Mouse (Mus musculus) olfactory bulb, adult 2 months (tissue): Measurements from ENCODE around the gene Mlec. TPM values are rescaled to one million over a fixed set of nuclear protein-coding genes. Genes with fewer than 3 reads are reported as not detected.
"Not testable (repeated sequence)": the region's sequence is repeated elsewhere in the genome, so short reads cannot be mapped to it uniquely, and the experiment has no call there.

ENCODE experiments used
- H3K27ac ChIP-seq: fragments of 200-500 bp; 2 replicates; pipeline ENCODE4 v1.5.1; 2012; ENCODE audit warnings: low read depth, low read length; ENCODE audit not compliant: insufficient read depth
- H3K4me1 ChIP-seq: fragments of 200-500 bp; 2 replicates; pipeline ENCODE4 v1.6.1; 2012; ENCODE audit warnings: low read length; ENCODE audit not compliant: control insufficient read depth, insufficient read depth
- H3K4me3 ChIP-seq: fragments of 200-500 bp; 2 replicates; pipeline ENCODE4 v1.5.1; 2012; ENCODE audit warnings: mild to moderate bottlenecking, low read depth, low read length, moderate library complexity; ENCODE audit not compliant: insufficient read depth
- CTCF ChIP-seq: fragments of 200-500 bp; IDR thresholded peaks from 2 replicates; pipeline ENCODE4 v1.5.1; 2012; ENCODE audit warnings: low read depth, mild to moderate bottlenecking, low read length, moderate library complexity; ENCODE audit not compliant: insufficient read depth
- POLR2A ChIP-seq: fragments of 200-500 bp; IDR thresholded peaks from 2 replicates; pipeline ENCODE4 v1.6.1; 2012; ENCODE audit warnings: mild to moderate bottlenecking, low read depth, low read length, moderate library complexity; ENCODE audit not compliant: insufficient read depth
- WGBS: fragments of 180-500 bp; shearing (Covaris S2); methylation state at CpG from one replicate; pipeline ENCODE4 v1.1.7; 2018; 5-methylcytosine and 5-hydroxymethylcytosine counted together
- polyA plus RNA-seq: library from polyadenylated mRNA; stranded (reverse); fragments of >200 nt; gene quantifications from 2 replicates; pipeline ENCODE4 v1.2.4, GENCODE M21; 2012; ENCODE audit warnings: low replicate concordance; ENCODE audit not compliant: missing spikeins, insufficient read depth, insufficient read length

Gene Mlec
- polyA plus RNA-seq, 1 experiment = not detected

DNA sequence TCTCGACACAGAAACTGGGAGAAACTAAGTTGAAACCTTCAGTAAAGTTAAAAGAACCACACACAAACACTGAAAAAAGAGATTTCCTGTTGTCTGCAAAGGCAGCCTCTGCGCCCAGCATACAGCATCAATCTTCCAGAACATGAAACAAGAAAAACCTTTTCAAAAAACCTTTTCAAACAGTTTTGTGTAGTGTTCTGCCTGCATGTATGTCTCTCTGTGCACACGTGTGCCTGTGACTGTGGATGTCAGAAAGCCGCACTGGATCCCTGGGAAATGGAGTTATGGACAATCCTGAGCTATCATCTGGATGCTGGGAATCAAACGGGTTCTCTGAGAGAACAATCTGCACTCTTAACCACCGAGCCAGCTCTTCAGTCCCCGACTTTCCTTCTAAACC is 1.6 kb downstream of the Mlec start:
- no peak overlapping the region for H3K4me3 ChIP-seq
- H3K4me1 ChIP-seq = peaks cover 34% of the 10 kb centered on the region
- WGBS = 51% methylated on average over 7 of the region's 7 CpGs
- no peak for TF ChIP-seq POLR2A
- TF ChIP-seq CTCF = no peak
- H3K27ac ChIP-seq = no peak overlapping the region

DNA sequence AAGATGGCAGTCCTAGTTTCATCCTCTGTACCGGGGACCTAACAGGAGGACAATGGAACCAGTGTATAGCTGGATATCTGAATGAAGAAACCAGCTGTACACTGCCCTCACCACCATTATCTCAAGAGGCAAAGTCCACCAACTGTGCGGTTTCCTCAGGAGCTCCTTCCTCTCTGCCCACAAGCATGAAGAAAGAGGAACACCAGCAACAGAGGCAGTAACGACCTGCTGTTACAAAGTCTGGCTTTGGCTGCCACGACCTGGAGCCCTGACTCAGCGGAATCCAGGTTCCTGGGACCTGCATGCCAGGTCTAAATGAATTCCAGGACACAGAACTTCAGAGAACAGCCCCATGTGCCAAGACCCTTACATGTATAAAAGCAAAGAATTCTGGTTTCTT is 2.1 kb downstream of the Mlec start:
- TF ChIP-seq POLR2A (no peak), CTCF (no peak)
- 29% methylated on average over 5 of the region's 5 CpGs for WGBS
- peaks cover 30% of the 10 kb centered on the region for H3K4me1 ChIP-seq
- H3K27ac ChIP-seq = no peak overlapping the region
- H3K4me3 ChIP-seq = no peak overlapping the region

DNA sequence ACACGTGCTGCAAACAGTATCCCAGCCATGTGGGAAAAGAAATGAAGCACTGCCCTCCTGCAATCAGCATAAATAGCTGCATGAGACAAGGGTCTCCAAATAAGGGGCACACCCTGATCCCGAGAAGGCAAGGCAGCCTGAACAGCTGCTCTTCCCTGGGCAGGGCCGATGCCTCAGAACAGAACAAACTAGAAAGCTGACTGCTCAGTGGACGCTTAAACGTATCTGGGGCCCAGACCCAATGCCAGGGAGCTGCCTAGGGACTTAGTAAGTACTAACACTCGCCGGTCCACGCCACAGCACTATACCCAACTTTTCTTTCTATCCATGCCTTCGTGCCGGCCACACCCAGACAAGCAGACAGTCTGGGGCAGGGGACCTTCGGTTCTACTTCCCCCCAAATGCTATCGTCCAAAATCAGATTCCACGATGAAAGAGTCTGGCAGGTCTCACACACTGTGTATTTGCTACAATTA is 2.8 kb downstream of the Mlec start:
- Histone ChIP-seq H3K4me1 (peaks cover 26% of the 10 kb centered on the region), H3K27ac (no peak overlapping the region), H3K4me3 (no peak overlapping the region)
- no peak for TF ChIP-seq POLR2A
- no peak for TF ChIP-seq CTCF
- 57% methylated on average over 13 of the region's 13 CpGs for WGBS

DNA sequence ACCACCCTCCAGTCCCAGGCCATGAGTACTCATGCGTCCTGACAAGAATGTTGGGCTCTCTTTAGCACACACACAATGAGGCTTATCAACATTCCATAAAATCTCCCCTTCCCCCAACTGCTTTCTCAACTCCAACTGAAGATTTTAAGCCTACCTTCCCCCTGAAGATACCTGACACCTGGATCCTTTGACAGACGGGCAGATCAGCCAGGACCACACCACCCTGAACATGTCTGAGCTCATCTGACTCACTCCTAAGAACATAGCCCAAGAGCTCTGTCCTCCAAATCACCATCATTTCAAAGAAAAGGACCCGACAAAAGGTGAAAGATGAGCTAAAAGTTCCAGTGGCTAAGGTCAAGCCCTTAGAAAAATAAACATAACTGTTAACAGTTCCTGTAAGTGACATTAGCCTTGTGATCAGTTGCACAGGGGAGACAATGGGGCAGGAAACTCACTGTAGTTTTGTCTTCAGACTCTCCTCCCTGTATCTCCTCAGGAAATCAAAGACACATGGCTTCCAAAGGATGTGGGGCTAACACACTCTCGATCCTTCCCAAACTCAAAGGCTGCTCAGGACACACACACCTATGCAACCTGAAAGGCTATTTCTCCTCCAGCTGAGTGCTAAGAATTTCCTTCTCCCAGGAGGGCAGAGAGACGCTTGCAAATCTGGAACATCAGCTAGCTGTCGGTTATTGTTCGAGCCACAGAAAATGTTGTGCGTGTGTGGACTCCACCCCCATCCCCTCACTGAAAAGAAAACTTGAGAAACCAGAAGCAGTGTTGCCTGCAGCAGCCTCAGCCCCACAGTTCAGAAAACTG is 5.6 kb downstream of the Mlec start:
- no peak for TF ChIP-seq CTCF
- no peak for TF ChIP-seq POLR2A
- Histone ChIP-seq H3K4me1 (peaks cover 18% of the 10 kb centered on the region), H3K27ac (no peak overlapping the region), H3K4me3 (no peak overlapping the region)
- WGBS = 63% methylated on average over 8 of the region's 8 CpGs

DNA sequence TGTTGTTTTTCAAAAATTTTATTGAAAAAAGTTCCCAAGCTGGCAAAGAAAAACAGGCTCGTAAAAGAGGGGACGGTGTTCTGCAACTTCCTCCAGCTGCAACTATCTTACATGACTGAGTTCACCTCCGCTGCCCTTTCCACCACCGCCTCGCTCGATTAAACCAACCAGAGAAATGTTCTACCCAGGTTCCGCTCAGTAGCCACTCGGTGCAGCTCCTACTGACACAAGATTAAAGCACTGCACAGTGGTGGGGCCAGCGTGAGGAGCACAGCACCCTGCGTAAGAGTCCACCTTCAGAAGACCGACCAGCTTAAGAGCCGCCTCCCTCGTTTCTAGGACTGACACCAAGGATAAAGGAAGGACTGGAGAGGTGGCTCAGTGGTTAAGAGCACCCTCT is 6.5 kb downstream of the Mlec start:
- Histone ChIP-seq H3K4me3 (no peak overlapping the region), H3K4me1 (peaks cover 13% of the 10 kb centered on the region), H3K27ac (no peak overlapping the region)
- no peak for TF ChIP-seq CTCF
- TF ChIP-seq POLR2A = no peak
- WGBS = 83% methylated on average over 13 of the region's 13 CpGs

DNA sequence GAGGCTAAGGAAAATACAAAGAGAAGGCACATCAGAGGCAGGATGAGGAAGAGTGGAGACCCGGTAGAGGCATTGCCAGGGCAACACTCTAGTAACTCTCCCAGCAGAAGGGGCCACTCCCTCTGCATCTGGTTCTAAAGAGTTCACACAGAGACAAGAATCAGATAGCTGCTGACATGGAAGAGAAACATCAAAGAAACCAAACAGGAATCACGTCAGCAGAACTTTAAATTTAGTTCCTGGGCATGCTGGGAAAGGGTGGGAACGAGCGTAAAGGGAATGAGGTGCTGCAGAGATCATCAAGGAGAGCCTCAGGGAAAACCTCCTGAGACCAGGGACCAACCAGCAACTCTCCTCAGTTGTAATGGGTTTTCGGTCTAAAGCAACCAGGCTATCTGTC is 7.0 kb downstream of the Mlec start:
- Histone ChIP-seq H3K27ac (no peak overlapping the region), H3K4me1 (peaks cover 14% of the 10 kb centered on the region), H3K4me3 (no peak overlapping the region)
- TF ChIP-seq POLR2A (no peak), CTCF (no peak)
- 79% methylated on average over 5 of the region's 5 CpGs for WGBS

DNA sequence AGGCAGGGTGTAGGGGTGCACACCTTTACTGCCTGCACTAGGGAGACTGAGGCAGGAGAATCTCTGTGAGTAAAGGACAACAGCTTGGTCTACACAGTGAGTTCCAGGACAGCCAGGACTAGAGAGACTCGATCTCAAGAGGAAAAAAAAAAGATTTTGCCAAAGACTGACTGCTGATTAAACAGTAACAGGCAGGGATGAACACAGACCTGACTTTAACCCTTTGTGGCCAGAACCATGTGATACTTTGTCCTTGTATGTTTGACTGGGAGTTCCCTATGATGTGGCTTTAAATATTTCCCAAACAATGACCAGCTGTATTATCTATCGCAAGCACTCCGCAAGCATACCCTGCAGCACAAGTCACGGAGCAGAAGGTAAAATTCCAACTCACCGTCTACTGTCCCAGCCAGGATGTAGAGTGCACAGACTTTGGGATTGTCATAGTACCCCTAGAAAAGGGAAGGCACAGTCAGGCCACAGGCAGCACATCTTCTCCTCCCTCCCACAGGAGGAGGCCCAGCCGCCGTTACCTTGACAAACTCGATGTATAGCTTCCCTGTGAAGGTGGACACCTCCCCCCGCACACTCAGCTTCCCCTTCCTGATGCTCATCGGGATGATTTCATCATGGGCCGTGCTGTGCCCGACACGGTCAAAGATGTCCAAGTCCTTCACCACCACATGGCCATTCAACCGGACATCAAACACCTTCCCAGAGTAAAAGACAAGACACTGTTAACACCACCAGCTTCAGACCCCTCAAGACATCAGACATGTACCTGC is 8.1 kb downstream of the Mlec start:
- WGBS = 95% methylated on average over 14 of the region's 14 CpGs

DNA sequence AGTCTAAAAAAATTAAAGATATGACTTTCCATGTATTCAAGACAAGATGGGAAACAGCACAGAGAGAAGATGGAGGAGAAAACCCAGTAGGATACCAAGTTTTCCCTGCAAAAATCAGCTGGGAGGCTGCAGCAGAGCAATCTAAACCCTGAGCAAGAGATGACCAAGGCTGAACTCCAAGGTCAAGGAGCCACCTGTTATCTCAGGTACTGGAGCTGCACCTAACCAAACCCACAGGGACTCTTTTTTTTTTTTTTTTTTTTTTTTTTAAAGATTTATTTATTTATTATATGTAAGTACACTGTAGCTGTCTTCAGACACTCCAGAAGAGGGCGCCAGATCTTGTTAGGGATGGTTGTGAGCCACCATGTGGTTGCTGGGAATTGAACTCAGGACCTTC is 9.1 kb downstream of the Mlec start:
- peaks cover 24% of the 10 kb centered on the region for H3K4me1 ChIP-seq
- no CpG with 5 or more reads among the region's 1 CpGs for WGBS
- not testable (repeated sequence) for H3K27ac ChIP-seq, H3K4me3 ChIP-seq

More for the DNA sequence above, 8.1 kb downstream of the Mlec start:
- TF ChIP-seq POLR2A (no peak), CTCF (no peak)
- no peak overlapping the region for H3K4me3 ChIP-seq
- no peak overlapping the region for H3K27ac ChIP-seq
- peaks cover 15% of the 10 kb centered on the region for H3K4me1 ChIP-seq

DNA sequence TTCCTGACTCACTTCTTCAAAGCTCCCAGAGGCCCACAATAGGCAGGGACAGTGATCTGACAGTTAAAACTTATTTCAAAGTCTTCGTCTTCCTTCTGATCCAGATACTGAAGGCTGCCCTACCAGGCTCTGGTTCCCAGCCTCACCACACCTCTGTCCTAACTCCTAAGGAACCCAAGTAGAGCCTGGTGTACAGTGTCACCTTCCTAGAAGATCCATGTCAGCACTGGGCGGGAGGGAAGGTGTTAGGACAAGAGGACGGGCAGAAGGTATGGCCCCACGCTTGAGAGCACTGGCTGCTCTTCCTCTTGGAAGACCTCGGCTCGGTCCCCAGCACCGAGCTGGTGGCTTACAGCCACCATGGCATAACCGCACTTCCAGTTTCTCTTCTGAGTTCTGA is 9.6 kb downstream of the Mlec start:
- WGBS = 96% methylated on average over 8 of the region's 8 CpGs

More for the DNA sequence above, 9.6 kb downstream of the Mlec start:
- TF ChIP-seq POLR2A (no peak), CTCF (no peak)
- H3K4me3 ChIP-seq = no peak overlapping the region
- H3K4me1 ChIP-seq = peaks cover 27% of the 10 kb centered on the region
- no peak overlapping the region for H3K27ac ChIP-seq
